Mouse (Mus musculus) mouse embryonic stem cell (cell line): Measurements from ENCODE around the gene Cped1.

ENCODE experiments used
- in situ Hi-C, 2 experiments: fragments of 300-500 bp; cut with MboI; formaldehyde crosslinking; loops; 1 replicate in 1 of 2; 3 replicates in 1 of 2; pipeline ENCODE4 v1.14.3; 2019 to 2020; ENCODE audit warnings: low sequenced_read_pairs in 2 of 2, low pct_unique_long_range_greater_than_20kb in 1 of 2, mixed read lengths in 1 of 2; ENCODE audit not compliant: unreplicated experiment in 1 of 2

The Cped1 gene

GRCm38 (mm10) chr6:22104211-22104610 lies 118.5 kb downstream of the Cped1 start:
- in situ Hi-C loops = loop anchor here (25.0 kb wide), 1 partner anchor 383 kb away; no protein-coding TSS in a partner anchor

GRCm38 (mm10) chr6:22114079-22114478 lies 128.4 kb downstream of the Cped1 start:
- in situ Hi-C loops = loop anchor here (25.0 kb wide), 1 partner anchor 373 kb away; no protein-coding TSS in a partner anchor

GRCm38 (mm10) chr6:22116679-22117078 lies 131.0 kb downstream of the Cped1 start:
- in situ Hi-C loops = loop anchor here (25.0 kb wide), 1 partner anchor 371 kb away; no protein-coding TSS in a partner anchor

GRCm38 (mm10) chr6:22122080-22122479 lies 136.4 kb downstream of the Cped1 start:
- in situ Hi-C loops = loop anchor here (25.0 kb wide), 1 partner anchor 365 kb away; no protein-coding TSS in a partner anchor

GRCm38 (mm10) chr6:22122693-22123092 lies 137.0 kb downstream of the Cped1 start:
- in situ Hi-C loops = loop anchor here (25.0 kb wide), 1 partner anchor 365 kb away; no protein-coding TSS in a partner anchor

- in situ Hi-C loops = loop anchor here (25.0 kb wide), 1 partner anchor 364 kb away; no protein-coding TSS in a partner anchor
These were observed 137.6 kb downstream of the Cped1 start for GRCm38 (mm10) chr6:22123332-22123731.

- in situ Hi-C loops = loop anchor here (25.0 kb wide), 1 partner anchor 363 kb away; no protein-coding TSS in a partner anchor
These were observed 139.0 kb downstream of the Cped1 start for GRCm38 (mm10) chr6:22124575-22125330.

GRCm38 (mm10) chr6:22135038-22135631 lies 149.4 kb downstream of the Cped1 start:
- in situ Hi-C loops = no loop called here

GRCm38 (mm10) chr6:22136805-22137204 lies 151.1 kb downstream of the Cped1 start:
- in situ Hi-C loops = no loop called here

- in situ Hi-C loops = no loop called here
These were observed 155.1 kb downstream of the Cped1 start for GRCm38 (mm10) chr6:22140786-22141185.

GRCm38 (mm10) chr6:22147236-22147635 lies 161.5 kb downstream of the Cped1 start:
- in situ Hi-C loops = no loop called here

GRCm38 (mm10) chr6:22148511-22148910 lies 162.8 kb downstream of the Cped1 start:
- in situ Hi-C loops = no loop called here

GRCm38 (mm10) chr6:22157461-22157860 lies 171.7 kb downstream of the Cped1 start:
- in situ Hi-C loops = no loop called here

- in situ Hi-C loops = no loop called here
These were observed 176.2 kb downstream of the Cped1 start for GRCm38 (mm10) chr6:22161944-22162343.

GRCm38 (mm10) chr6:22168388-22168787 lies 182.7 kb downstream of the Cped1 start:
- in situ Hi-C loops = no loop called here

- in situ Hi-C loops = no loop called here
These were observed 193.1 kb downstream of the Cped1 start for GRCm38 (mm10) chr6:22178721-22179295.

GRCm38 (mm10) chr6:22180316-22180715 lies 194.6 kb downstream of the Cped1 start:
- in situ Hi-C loops = no loop called here

- in situ Hi-C loops = no loop called here
These were observed 201.3 kb downstream of the Cped1 start for GRCm38 (mm10) chr6:22186967-22187366.
